Mouse (Mus musculus): Measurements from ENCODE around the gene Pygo1. TPM values are rescaled to one million over a fixed set of nuclear protein-coding genes. Genes with fewer than 3 reads are reported as not detected.

Pygo1 gene
- 10 to 100 TPM; 30.9 to 32.9 TPM for total RNA-seq (2021)
- long read RNA-seq, experiment 1, full-length matches to known transcripts, result 14 of 19 reads
- long read RNA-seq, experiment 1, partial matches to known transcripts, result 0 of 19 reads
- long read RNA-seq, experiment 1, other reads (novel, unspliced or antisense), result 5 of 19 reads
- long read RNA-seq, experiment 2, full-length matches to known transcripts, result 16 of 27 reads
- long read RNA-seq, experiment 2, partial matches to known transcripts, result 0 of 27 reads
- long read RNA-seq, experiment 2, other reads (novel, unspliced or antisense), result 11 of 27 reads

DNA sequence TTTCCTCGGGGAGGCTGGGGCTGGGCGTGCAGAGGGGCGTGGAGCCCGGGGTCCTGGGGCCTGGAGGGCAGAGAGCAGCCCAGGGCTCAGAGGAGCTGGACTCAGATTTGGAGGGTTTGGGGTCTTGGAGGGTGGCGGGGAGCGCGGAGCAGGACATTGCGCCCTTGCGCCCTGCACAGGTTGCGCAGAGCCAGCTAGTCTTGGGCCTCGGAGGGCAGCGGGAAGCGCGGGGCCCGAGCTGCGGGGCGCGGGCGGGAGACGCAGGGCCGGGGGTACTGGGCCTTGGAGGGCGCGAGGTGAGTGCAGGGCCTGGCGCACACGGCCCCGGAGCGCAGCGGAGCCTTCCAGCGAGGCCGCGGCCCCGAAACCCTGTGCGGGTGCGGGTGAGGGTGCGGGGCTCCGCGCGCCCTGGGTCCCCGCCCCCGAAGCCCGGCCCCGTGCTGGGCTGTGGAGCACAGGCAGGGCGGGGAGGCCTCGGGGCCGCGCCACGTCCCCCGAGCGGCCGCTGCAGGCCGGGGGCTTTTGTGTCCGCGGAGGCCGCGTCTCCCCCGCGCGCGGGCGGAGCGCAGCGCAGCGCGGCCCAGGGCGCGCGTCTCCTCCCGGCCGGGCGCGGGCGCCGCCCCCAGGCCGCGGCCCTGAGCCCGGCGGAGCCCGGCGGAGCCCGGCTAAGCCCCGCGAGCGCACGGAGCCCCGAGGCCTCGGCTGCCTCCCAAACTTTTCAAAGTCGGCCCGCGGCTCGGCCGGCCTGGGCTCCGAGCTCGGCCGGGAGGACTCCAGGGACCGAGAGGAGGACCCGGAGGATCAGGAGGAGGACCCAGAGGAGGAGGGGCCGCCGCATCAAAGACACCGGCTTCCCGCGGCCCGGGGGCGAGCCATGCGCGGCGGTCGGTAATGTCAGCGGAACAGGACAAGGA is at the start of gene Pygo1:
TSS of gene Pygo1 (plus strand) at position 625 of the 914 bp plus-strand sequence.
- DNase-seq (ENCODE audit: low spot score in 2 of 2), result peak in 1 of 2 experiments; percentile 43
- Histone ChIP-seq H3K4me3 (peak within 1 kb of the TSS; percentile 83), H3K27ac (peak within 1 kb of the TSS; percentile 94)
- no peak for TF ChIP-seq CTCF (conservative IDR thresholded peaks at IDR 0.05)

DNA sequence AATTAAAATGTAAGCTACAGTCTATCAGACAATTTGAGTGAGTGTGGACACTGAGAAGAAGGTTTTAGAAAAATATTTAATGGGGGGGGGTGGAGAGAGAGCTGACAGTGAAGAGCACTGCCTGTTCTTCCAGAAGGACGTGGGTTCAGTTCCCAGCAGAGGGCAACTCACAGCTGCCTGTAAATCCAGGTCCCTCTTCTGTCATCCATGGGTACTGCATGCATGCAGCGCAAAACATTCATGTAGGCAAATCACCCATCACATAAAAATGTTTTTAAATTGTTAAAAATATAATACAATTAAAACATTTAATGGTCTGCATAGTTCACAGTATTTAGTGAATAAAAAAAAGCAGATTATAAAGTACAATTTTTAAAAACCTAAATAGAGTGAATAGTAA is 49.6 kb upstream of the Pygo1 start:
- TF ChIP-seq CTCF (conservative IDR thresholded peaks at IDR 0.05), result peak; percentile 63
- Histone ChIP-seq H3K27ac (no peak overlapping the region), H3K4me3 (no peak overlapping the region)
- DNase-seq (ENCODE audit: low spot score in 2 of 2), result no peak

DNA sequence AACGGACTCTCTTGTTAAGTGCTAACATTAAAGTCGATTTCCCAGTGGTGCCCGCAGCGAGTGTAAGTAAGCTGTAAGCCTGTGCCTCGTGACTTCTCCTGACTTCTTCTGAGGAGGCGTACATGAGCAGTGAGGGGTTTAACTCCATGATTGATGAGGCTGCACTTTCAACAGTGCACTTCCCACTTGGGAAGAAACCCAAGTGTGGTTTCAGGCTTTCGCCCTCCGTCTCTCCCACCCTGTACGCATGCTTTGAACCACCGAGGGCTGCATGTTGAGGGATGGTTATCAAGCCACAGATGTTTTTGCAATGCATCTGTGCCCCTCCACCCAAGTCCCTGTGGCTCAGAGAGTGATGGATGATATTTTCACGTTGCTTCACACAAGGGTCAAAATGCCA is 47.5 kb upstream of the Pygo1 start:
- no peak for TF ChIP-seq CTCF (conservative IDR thresholded peaks at IDR 0.05)
- no peak for DNase-seq (ENCODE audit: low spot score in 2 of 2)

DNA sequence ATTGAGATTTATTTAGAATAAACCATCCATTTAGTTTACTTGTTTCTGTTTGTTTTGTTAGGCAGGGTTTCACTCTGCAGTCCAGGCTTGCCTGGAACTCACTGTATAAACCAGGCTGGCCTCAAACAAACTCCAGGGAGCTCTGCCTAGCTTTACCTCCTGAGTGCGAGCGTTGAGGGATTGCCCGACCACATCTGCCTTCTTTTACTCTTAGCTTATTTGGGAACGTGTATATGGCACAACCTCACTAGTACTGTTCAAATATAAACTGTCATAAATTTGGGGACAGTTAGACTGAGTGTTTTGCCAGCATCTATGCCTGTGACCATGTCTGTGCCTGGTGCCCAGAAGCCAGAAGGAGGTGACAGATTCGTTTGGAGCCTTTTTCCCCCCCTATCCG is 46.8 kb upstream of the Pygo1 start:
- no peak for TF ChIP-seq CTCF (conservative IDR thresholded peaks at IDR 0.05)
- H3K27ac ChIP-seq, result no peak overlapping the region
- H3K4me3 ChIP-seq, result no peak overlapping the region
- no peak for DNase-seq (ENCODE audit: low spot score in 2 of 2)

More for the DNA sequence above, 47.5 kb upstream of the Pygo1 start:
- no peak overlapping the region for H3K4me3 ChIP-seq
- no peak overlapping the region for H3K27ac ChIP-seq

DNA sequence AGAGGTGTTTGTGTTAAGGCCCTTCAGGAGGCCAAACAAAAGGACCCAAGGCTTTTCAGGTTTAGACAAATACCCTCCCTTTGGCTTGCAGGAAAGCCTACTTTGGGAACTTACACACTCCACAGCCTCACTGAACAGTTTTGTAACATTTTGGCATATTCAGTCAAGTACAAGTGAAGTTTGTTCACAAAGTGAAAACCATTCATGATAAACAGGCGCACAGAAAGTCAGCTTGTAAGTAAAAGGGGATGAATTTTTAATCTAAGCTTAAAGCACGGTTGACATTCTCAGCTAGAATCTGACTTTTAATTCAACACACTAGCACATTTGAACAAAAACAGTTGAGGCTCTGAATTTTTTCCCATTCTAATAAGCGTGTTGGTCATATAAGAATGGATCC is 45.8 kb upstream of the Pygo1 start:
- TF ChIP-seq CTCF (conservative IDR thresholded peaks at IDR 0.05), result no peak
- H3K4me3 ChIP-seq, result no peak overlapping the region
- no peak for DNase-seq (ENCODE audit: low spot score in 2 of 2)
- H3K27ac ChIP-seq, result no peak overlapping the region

DNA sequence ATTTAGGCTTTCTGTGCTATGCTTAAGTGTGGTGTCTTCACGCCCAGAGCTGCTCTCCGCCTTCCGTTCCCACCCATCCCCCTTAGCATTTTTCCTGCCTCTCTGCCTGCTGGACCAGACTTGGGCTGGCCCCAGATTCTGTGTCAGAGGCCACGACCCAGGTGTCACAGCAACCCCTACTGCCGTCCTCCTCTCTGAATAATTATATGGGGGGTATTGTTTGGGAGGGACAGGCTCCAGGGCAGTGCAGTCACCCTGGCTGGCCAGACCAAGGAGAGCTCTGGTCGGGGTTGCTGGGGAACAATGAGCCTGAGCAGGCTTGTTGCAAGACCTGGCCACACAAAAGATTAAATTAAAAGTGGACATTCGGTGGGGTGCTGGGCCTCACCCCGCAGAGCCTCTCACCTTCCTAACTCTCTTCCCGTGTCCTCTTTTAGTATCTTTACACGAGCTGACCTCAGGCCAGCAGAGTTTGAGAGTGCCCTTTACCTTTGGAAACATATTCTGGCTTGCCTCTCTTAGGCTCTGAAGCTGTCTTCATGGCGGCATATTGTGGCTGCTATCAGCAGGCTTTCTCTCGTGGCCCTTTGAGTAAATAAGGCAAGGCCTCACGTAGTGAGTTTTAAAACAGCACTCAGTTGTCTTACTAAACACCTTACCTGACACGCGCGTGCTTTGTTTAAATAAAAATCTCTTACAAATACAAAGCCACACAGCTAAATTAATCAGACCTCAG is 45.1 kb upstream of the Pygo1 start:
- TF ChIP-seq CTCF (conservative IDR thresholded peaks at IDR 0.05), result no peak
- H3K27ac ChIP-seq, result peak overlapping the region; percentile 69
- no peak for DNase-seq (ENCODE audit: low spot score in 2 of 2)
- H3K4me3 ChIP-seq, result no peak overlapping the region

DNA sequence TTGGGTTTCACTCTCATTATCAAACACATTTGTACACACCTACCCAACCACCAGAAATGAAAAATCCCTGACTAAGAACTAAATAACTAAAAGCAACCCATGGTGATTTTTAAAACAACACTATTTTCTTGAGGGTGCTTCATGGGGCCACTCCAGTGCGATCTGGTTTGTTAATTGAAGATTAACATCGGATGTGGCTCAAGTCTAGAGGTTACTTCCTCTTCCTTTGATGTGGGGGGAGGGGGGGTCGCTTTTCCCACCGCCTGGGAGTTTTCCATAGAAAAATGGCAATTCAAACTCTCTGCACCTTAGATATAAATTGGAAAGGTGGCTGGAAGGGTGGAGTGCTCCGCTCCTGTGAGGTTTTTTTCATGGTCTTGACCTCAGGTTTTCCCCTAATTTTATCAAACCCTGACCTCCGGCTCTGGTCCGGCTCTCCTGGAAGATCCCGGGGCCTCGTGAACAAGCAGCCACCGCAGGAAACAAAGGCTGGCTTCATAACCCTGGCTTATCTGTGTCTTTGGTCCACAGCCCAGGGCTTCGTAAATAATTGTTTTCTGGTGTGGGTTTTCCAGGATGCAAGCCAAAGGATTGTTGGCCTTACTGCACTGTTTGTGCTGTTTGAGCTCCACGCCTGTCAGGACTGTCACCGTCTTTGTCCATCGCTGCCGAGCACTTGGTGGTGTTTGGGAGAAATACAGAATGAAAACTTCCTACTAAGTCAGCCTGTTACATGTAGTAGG is 44.2 kb upstream of the Pygo1 start:
- no peak overlapping the region for H3K4me3 ChIP-seq
- H3K27ac ChIP-seq, result peak overlapping the region; percentile 69
- peak in 1 of 2 experiments; percentile 37 for DNase-seq (ENCODE audit: low spot score in 2 of 2)
- no peak for TF ChIP-seq CTCF (conservative IDR thresholded peaks at IDR 0.05)

DNA sequence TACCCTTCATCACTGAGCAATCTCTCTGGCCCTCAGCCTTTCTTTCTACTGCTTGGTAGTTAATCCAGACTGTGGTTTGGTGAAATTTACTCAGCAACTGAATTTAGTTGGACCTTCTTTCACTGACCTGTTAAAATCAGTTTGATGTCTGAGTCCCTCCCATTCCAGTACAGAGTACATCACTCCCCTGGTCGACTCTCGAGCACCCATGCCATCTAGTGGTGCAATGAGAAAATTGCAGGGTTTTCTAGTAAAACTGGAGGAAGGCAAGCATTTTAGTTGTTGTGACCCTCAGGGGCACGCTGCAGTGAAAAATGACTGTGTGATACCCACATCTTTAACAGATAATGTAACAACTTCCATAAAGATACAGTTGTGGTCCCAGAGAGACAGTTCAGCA is 41.5 kb upstream of the Pygo1 start:
- peak overlapping the region; percentile 69 for H3K27ac ChIP-seq
- DNase-seq (ENCODE audit: low spot score in 2 of 2), result peak; percentile 63 to 69
- H3K4me3 ChIP-seq, result no peak overlapping the region
- peak; percentile 96 for TF ChIP-seq CTCF (conservative IDR thresholded peaks at IDR 0.05)

DNA sequence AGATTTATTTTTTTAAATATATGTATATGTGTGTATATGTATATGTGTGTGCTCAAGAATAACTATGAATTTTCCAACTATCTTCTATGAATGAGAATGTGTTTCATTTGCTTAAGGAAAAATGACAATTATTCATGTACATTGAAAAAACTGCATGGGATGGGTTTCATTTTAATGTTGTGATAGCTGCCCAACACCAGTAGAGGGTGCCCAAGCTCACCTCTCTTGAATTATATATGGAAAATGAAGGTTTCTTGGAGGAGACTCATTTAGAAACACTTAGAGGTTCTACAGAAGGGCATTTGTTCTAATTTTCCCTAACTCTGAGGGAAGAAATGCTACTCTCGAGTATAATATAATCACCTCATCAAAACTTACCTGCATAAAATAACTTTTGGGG is 35.7 kb upstream of the Pygo1 start:
- H3K27ac ChIP-seq, result no peak overlapping the region
- TF ChIP-seq CTCF (conservative IDR thresholded peaks at IDR 0.05), result peak; percentile 87
- DNase-seq (ENCODE audit: low spot score in 2 of 2), result peak in 1 of 2 experiments; percentile 44
- H3K4me3 ChIP-seq, result no peak overlapping the region

DNA sequence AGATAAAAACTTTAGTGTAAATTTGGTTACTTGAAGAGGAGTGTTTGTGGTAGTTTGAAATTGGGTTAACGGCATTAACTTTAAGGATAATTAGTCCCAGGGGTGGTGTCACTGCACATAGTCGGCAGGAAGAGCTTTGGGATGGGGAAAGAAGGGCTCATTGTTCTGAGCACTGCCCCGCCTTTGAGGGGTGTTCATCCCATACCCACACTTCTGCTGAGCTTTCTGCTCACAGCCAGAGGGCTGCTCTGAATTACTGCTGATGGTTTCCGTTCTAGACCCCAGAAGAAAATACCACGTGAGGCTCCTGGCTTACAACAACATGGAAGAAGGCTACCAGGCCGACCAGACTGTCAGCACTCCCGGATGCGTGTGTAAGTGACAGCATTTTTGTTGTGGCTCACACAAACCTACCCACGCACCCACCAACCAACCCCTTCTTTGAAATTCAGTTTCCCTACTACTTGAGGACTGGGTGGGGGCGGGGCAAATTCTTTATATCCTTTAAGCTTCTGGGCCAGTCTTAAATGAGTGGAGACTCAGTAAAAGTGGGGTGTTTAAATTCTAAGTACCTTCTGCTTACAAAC is 34.9 kb upstream of the Pygo1 start:
- Histone ChIP-seq H3K4me3 (no peak overlapping the region), H3K27ac (no peak overlapping the region)
- TF ChIP-seq CTCF (conservative IDR thresholded peaks at IDR 0.05), result no peak
- no peak for DNase-seq (ENCODE audit: low spot score in 2 of 2)

DNA sequence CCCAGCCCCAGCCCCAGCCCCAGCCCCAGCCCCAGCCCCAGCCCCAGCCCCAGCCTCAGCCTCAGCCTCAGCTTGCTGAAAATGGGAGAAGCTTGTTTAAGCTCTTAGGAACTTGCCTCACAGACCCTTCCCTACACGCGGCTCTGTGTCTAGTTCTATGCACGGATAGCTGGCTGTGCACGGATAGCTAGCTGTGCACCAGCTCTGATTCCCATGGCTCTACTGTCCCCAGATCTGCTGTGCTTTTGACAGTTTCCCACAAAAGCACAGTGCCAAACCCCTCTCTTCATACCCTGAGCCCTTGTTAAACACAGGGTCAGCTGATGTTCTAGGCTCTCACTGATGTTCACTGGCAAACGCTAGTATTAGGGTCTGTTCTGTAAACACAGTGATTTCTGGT is 32.7 kb upstream of the Pygo1 start:
- DNase-seq (ENCODE audit: low spot score in 2 of 2), result no peak
- H3K27ac ChIP-seq, result no peak overlapping the region
- H3K4me3 ChIP-seq, result no peak overlapping the region
- no peak for TF ChIP-seq CTCF (conservative IDR thresholded peaks at IDR 0.05)

DNA sequence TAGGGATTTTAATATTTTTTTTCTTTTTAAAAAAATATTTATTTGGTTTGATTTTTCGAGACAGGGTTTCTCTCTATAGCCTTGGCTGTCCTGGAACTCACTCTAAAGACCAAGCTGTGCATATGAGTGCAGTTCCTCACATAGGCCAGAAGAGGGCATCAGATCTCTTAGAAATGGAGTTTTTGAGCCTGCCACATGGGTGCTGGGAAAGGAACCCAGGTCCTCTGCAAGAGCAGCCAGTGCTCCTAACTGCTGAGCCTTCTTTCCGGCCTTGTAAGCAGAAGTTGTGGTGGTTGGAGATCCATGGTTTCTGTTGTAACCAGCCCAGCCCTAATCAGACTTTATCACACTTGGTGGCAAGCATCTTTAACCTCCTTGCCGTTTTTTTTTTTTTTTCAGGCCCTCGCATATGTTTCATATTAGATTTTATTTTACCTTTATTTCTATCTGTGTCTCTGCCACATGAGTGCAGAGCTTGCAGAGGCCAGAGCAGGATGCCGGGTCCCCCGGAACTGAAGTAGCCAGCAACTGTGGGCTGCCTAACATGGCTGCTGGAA is 30.6 kb upstream of the Pygo1 start:
- H3K4me3 ChIP-seq, result no peak overlapping the region
- no peak for DNase-seq (ENCODE audit: low spot score in 2 of 2)
- peak; percentile 64 for TF ChIP-seq CTCF (conservative IDR thresholded peaks at IDR 0.05)
- peak overlapping the region; percentile 60 for H3K27ac ChIP-seq

All from layer of hippocampus, adult 2 months (tissue).